15 mouse cellular contexts compared by ENCODE assay signal in genomic region chr11:110536533-110536932, GRCm38 (mm10).
A peak's percentile ranks its signal among the peaks of the same experiment; 100 is the strongest.
DNase-seq lines count a peak whose midpoint lies in the region; ATAC-seq and TF ChIP-seq lines count a peak whose summit lies in the region.
"Had no signal": no experiment of that assay in that cellular context is flagged by ENCODE, and none has a peak within 500 bp of the region (broad histone marks: within the 10 kb centered on the region; RNA-seq: fewer than 3 reads in every experiment).

No protein-coding gene starts in this region.

- WGBS in kidney, postnatal 0 days: 96% methylated on average over 2 of the region's 2 CpGs
- WGBS in kidney, embryonic 16.5 days: 96% methylated on average over 2 of the region's 2 CpGs
- 90% methylated on average over 2 of the region's 2 CpGs for WGBS in stomach, postnatal 0 days

- no peaks in the 10 kb centered on the region for H3K27me3 ChIP-seq in kidney, postnatal 0 days (ENCODE audit: insufficient read depth, low read length)
- H3K27me3 ChIP-seq in kidney, embryonic 16.5 days (ENCODE audit: insufficient read depth, low read length): no peaks in the 10 kb centered on the region
- H3K27me3 ChIP-seq in stomach, postnatal 0 days (ENCODE audit: control insufficient read depth, insufficient read depth, low read length): no peaks in the 10 kb centered on the region
- H3K27me3 ChIP-seq: limb, embryonic 15.5 days had no signal

- DNase-seq in embryo, embryonic 10.5 days (ENCODE audit: low spot score): peak; percentile 18
- no peak for DNase-seq in embryo, embryonic 9.5 days (ENCODE audit: extremely low spot score)
- no peak for DNase-seq in kidney, postnatal 0 days (ENCODE audit: low spot score)
- DNase-seq in right cerebral cortex, postnatal 4 days: peak; percentile 32
- no peak for DNase-seq in right cerebral cortex, postnatal 25 days
- no peak for DNase-seq in stomach, postnatal 0 days (ENCODE audit: low spot score)
- no peak for DNase-seq in frontal cortex, postnatal 25 days (ENCODE audit: low spot score in 2 of 2)
- DNase-seq: cerebellum, adult 11-12 months; heart, adult 18-20 months; kidney, postnatal 10 days; lung, postnatal 14 days had no signal

- H3K4me3 ChIP-seq in kidney, postnatal 0 days (replicated peaks; ENCODE audit: low read depth, low read length): no peak overlapping the region
- H3K4me3 ChIP-seq in kidney, embryonic 16.5 days (ENCODE audit: low read length): no peak overlapping the region
- H3K4me3 ChIP-seq in stomach, postnatal 0 days (ENCODE audit: low read depth, low read length): no peak overlapping the region
- H3K4me3 ChIP-seq: limb, embryonic 15.5 days had no signal

- no peak overlapping the region for H3K9ac ChIP-seq in kidney, postnatal 0 days (ENCODE audit: low read depth, low read length)
- no peak overlapping the region for H3K9ac ChIP-seq in kidney, embryonic 16.5 days (replicated peaks; ENCODE audit: low read length)
- no peak overlapping the region for H3K9ac ChIP-seq in stomach, postnatal 0 days (ENCODE audit: low read length)
- H3K9ac ChIP-seq: limb, embryonic 15.5 days had no signal

- TF ChIP-seq CTCF in kidney, postnatal 0 days (IDR thresholded peaks at IDR 0.05; ENCODE audit: low read depth): peak; percentile 38; the same call in 1 of the 2 replicates
- peak; percentile 47 for TF ChIP-seq CTCF in stomach, postnatal 0 days (IDR thresholded peaks at IDR 0.05; ENCODE audit: low read depth)

- H3K4me1 ChIP-seq in kidney, postnatal 0 days (replicated peaks; ENCODE audit: insufficient read depth, low read length): no peaks in the 10 kb centered on the region
- 0 out of 2 replicates have a peak, but pooled peaks cover 4% of the 10 kb centered on the region for H3K4me1 ChIP-seq in kidney, embryonic 16.5 days (ENCODE audit: insufficient read depth, low read length)
- H3K4me1 ChIP-seq in stomach, postnatal 0 days (replicated peaks; ENCODE audit: control insufficient read depth, insufficient read depth): no peaks in the 10 kb centered on the region

- H3K27ac ChIP-seq in kidney, postnatal 0 days: no peak overlapping the region
- H3K27ac ChIP-seq in kidney, embryonic 16.5 days (ENCODE audit: low read length): no peak overlapping the region
- no peak overlapping the region for H3K27ac ChIP-seq in stomach, postnatal 0 days (replicated peaks)
- H3K27ac ChIP-seq: limb, embryonic 15.5 days had no signal

- ATAC-seq in kidney, postnatal 0 days (replicated peaks; ENCODE audit: low FRiP score, low read depth): no peak
- ATAC-seq in kidney, embryonic 16.5 days (ENCODE audit: low FRiP score, low TSS enrichment): no peak
- no peak for ATAC-seq in stomach, postnatal 0 days (ENCODE audit: low FRiP score, low TSS enrichment)

- no peak overlapping the region for H3K4me2 ChIP-seq in kidney, postnatal 0 days (ENCODE audit: low read length)
- H3K4me2 ChIP-seq in kidney, embryonic 16.5 days (replicated peaks; ENCODE audit: low read depth, low read length): no peak overlapping the region
- no peak overlapping the region for H3K4me2 ChIP-seq in stomach, postnatal 0 days (replicated peaks; ENCODE audit: low read depth)
- H3K4me2 ChIP-seq: limb, embryonic 15.5 days; midbrain, embryonic 11.5 days had no signal

- no peak for TF ChIP-seq EP300 in stomach, postnatal 0 days (optimal IDR thresholded peaks at IDR 0.05)

- H3K36me3 ChIP-seq in kidney, postnatal 0 days (ENCODE audit: insufficient read depth, low read length): no peaks in the 10 kb centered on the region
- no peaks in the 10 kb centered on the region for H3K36me3 ChIP-seq in kidney, embryonic 16.5 days (ENCODE audit: insufficient read depth, low read length)
- no peaks in the 10 kb centered on the region for H3K36me3 ChIP-seq in stomach, postnatal 0 days (ENCODE audit: control insufficient read depth, insufficient read depth, low read length)
- H3K36me3 ChIP-seq: G1E; limb, embryonic 15.5 days had no signal

- H3K9me3 ChIP-seq in kidney, postnatal 0 days (replicated peaks; ENCODE audit: low read length): no peaks in the 10 kb centered on the region
- H3K9me3 ChIP-seq in kidney, embryonic 16.5 days (ENCODE audit: low read length): 0 out of 2 replicates have a peak, but pooled peaks cover 3% of the 10 kb centered on the region
- no peaks in the 10 kb centered on the region for H3K9me3 ChIP-seq in stomach, postnatal 0 days (ENCODE audit: control insufficient read depth, low read length)
- H3K9me3 ChIP-seq: limb, embryonic 15.5 days had no signal

Comparison
In these comparisons a context has a peak if more than half of its experiments do, and no peak if none do; other contexts are left out.
1. DNase-seq: peak in embryo, embryonic 10.5 days (single experiment) and right cerebral cortex, postnatal 4 days (single experiment); none in embryo, embryonic 9.5 days (single experiment), kidney, postnatal 0 days (single experiment), right cerebral cortex, postnatal 25 days (single experiment), stomach, postnatal 0 days (single experiment) and frontal cortex, postnatal 25 days (0 of 2).